Mouse (Mus musculus) 3T3-L1 (cell line): ENCODE data around the gene Fzd4.
A peak's percentile ranks its signal among the peaks of the same experiment; 100 is the strongest.

Experiments used
- DNase-seq: peaks from one replicate; pipeline ENCODE4 v3.0.0-alpha.2; 2015; ENCODE audit warnings: low read depth, low spot score

The Fzd4 gene

DNA sequence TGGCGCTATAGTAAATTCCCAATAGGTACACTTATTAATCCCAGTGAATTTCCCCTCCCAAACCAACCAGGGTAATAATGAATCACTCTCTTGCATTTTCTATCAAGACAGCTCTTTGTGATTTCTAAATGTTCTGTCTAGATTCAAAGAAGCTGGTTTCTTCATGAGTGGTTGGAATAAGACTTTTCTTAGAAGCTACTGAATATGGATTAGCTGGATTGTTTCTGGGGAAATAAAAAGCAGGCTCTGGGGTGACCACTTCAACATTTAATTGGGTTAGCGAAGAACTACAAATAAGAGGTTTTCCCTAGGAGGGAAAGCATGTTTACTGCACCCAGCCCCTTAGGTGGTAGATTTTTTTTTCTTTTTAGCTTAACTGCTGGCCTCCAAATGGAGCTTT is 3.4 kb upstream of the Fzd4 start:
- DNase-seq = no peak

DNA sequence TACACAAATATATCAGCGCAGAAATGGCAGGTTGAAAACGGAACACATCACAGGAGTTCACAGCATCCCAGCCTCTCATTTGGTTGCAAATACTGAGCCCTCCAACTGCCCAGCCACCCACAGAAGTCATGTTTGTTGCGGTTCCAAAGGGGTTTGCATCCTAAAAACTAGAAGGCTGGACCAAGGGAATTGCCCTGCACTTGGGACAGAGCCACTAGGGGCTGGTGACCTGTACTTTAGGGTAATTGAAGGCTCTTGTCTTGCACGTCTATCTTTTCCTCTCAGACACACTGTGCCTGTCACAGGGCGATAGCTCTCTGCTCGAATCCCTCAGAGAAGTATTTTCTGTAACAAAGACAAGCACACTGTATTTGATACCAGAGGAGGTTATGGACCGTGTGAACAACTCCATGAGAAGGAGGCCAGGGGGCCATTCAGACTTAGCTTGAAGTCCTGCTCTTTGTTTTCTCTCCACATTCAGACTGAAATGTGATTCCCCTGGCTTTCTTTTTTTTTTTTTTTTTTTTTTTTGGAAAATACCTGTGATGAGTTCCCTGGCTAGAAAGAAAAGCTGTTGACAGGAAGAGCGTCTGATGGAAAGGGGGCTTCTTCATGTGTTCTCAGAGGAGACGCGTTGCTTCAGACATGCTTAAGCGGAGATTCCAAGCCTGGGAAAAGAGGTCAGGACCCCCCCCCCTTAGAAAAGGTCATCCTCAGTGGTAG is 2.9 kb upstream of the Fzd4 start:
- DNase-seq = no peak

DNA sequence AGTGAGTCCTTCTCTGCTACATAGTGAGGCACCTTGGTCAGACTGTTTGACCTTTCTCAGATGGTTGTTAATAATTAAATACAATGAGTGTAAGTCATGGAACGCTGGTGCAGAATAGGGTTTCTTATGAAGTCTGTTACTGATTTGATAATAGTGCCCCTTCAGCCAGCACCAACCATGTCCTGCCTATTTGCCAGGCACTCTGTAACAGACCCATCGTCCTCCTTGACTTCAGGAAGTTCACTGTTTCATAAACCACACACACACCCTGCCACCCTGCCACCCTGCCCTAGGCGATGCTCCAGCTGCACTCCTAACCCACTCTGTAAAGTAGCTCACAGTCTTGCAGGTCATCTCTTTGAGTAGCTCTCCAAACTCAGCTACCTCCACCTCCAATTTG is 2.2 kb upstream of the Fzd4 start:
- no peak for DNase-seq

DNA sequence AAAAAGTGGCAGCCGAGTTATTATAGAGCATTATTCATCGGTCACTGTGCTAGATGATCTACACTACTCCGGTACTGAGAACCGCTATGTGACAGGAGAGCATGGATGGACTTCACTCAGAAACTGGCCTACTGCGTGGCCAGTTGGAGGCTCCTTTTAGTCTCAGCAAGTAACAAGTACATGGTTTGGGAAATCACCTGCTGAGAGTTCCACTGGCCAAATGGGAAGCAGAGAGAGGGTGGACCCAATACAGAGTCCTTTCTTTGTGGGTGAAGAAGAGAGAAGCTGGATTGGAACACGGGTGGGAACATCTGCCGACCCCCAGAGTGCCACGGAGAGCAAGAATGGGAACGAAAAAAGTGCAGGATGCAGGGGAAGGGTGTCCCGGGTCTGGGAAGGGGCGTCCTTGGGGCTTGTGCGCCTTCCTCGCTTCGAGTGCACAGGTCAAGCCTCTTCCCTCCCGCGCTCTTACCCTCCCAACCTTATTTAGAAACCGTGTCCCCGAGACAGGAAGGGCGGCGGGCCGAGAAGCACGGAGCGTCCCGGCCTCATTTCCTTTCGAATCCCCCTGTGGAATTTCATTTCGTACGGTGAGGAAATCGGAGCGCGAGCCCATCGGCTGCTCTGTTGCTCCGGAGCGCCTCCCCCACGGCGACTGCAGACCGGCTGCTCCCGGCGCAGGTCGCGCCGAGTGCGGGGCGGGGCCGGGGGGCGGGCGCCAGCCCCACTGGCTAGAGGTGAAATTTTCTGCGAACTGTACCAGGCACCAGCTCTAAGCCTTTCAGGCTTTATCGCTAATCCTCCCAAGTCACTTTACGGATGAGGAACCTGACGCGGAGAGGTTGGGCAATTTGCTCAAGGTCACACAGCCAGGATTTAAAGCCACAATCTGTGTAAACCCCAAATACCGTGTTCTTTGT is 842 bp upstream of the Fzd4 start:
- peak; percentile 29 for DNase-seq

DNA sequence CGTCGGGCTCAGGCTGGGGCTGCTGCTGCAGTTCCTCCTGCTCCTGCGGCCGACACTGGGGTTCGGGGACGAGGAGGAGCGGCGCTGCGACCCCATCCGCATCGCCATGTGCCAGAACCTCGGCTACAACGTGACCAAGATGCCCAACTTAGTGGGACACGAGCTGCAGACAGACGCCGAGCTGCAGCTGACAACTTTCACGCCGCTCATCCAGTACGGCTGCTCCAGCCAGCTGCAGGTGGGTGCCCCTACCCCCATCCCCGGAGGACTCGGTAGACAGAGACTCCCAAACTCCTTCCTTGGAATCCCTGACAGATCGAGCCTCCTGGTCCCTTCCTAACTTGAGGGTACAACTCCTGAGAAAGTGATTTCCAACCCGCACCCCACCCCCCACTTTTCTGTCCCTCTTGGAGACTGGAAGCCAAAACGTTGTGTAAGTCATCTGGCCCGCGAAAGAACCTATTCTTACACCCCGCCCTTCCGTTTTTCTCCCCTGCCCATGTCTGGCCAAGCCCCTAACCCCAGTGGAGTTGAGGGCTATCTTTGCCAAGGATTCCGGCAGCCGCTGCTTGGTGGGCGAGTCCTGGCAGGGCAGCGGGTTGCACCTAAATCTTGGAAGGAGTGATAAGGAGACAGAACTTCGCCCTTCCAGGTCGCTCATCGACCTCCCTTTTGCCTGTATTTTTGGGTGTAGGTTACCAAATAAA is 732 bp downstream of the Fzd4 start:
- no peak for DNase-seq

DNA sequence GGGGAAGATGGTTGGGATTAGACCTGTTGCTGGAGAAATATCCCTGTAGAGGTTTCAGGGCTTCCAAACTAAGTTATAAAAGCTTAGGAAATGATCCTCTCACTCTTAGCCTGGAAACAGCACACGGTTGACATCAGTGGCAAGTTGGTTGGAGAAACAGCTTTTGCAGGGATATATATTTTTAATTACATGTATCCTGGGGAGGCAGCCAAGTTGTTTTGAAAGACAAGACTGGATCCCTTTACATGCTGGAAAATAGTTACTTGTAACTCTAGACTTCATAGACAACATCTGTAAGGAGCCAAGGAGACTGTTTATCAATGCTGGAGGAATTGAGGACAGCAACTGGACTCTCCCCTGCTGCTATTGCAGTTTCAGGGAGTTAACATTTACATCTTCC is 1.9 kb downstream of the Fzd4 start:
- DNase-seq = peak; percentile 16

DNA sequence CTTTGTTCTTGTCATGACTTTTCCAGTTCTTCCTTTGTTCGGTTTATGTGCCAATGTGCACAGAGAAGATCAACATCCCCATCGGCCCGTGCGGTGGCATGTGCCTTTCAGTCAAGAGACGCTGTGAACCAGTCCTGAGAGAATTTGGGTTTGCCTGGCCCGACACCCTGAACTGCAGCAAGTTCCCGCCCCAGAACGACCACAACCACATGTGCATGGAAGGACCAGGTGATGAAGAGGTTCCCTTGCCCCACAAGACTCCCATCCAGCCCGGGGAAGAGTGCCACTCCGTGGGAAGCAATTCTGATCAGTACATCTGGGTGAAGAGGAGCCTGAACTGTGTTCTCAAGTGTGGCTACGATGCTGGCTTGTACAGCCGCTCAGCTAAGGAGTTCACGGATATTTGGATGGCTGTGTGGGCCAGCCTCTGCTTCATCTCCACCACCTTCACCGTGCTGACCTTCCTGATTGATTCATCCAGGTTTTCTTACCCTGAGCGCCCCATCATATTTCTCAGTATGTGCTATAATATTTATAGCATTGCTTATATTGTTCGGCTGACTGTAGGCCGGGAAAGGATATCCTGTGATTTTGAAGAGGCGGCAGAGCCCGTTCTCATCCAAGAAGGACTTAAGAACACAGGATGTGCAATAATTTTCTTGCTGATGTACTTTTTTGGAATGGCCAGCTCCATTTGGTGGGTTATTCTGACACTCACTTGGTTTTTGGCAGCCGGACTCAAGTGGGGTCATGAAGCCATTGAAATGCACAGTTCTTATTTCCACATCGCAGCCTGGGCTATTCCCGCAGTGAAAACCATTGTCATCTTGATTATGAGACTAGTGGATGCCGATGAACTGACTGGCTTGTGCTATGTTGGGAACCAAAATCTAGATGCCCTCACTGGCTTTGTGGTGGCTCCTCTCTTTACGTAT is 3.1 kb downstream of the Fzd4 start:
- no peak for DNase-seq

DNA sequence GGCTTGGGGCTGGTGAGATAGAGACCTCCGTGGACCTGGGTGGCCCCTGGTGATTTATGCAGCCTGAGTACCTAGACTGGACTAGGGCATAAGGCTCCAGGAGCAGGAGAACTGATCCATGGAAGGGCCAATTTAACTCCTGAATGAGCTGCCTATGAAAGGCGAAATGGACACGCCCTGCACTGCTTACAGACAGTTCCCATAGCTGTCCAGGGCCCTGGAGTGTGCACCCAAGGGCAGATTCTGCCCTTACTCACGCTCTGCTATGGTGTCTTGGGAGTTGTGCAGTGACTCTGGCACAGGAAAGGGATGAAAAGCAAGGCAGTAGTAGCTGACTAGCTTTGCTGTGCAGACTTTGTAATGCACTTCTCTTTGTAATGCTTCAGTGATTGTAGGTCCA is 6.1 kb downstream of the Fzd4 start:
- DNase-seq = no peak

DNA sequence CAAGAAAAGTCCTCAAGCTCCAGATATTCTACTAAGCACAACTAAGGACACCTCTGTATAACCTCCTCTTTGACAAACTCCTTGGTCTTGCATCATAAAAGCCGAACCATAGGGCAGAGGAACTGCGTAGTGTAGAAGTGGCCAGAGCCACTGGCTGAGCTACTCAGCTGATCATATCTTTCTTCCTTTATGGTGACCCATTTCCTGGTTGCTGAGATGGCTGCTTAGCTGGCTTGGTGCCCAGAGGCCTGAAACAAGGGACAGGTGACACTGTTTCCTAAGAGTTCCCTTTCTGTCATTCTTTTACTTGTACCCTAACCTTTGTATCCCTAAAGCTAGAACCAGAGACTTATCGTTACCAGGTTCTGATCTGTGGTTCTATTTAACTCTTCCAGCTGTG is 7.2 kb downstream of the Fzd4 start:
- DNase-seq = no peak

DNA sequence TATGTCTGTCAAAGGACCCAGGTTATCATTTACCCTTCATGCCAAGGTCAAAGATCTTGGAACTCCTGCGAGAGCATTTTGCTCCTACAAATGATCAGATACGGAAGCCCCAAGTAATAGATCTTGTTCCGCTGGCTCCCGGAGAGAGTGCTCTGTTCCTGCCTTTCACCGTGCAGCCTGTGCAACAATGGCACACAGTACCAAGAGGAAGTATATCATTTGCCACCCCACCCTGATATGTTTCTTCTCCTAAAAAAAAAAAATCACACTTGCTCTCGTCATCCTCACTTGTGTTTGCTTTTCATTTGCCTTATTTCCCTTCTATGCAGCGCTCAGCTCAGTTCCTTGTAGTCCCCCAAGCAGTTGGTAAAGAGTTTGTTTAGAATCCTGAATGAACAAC is 7.9 kb downstream of the Fzd4 start:
- DNase-seq = no peak

DNA sequence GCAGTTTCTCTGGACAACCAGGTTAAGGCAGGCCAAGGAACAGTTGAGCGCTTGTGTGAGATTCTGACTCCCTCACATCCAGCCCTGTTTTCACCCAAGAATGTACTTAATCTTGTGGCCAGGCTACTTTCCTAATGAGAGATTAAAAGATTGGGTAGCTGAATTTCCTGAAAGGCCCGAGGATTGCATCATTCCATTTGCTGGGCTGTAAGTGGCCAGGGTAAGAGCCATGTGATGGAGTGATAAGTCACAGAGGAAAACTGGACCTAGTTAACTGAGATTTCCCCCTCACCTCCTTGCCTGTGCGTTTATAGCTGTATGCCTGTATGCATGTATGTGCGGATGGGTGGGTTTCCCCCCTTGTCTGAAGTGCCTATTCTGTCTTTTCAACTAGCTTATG is 11.9 kb downstream of the Fzd4 start:
- DNase-seq = peak; percentile 66

DNA sequence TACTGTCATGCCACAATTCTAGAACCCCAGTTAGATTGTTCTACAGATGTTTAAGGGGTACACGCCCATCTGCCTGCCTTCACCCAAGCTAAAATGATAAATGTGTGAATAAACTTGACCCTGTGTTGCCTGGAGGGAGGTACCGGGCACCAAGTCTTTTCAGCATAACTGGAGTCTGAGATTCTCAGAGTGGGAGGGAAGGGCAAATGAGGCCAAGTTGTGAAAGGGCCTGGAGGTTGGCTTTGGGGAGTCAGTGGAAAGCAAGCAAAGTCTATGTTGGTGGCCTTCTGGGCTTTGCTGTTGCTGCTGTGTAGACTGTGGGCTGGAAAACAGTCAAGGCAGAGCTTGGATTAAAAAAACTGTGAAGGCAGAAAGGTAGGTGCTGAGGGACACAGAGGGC is 13.6 kb downstream of the Fzd4 start:
- no peak for DNase-seq

DNA sequence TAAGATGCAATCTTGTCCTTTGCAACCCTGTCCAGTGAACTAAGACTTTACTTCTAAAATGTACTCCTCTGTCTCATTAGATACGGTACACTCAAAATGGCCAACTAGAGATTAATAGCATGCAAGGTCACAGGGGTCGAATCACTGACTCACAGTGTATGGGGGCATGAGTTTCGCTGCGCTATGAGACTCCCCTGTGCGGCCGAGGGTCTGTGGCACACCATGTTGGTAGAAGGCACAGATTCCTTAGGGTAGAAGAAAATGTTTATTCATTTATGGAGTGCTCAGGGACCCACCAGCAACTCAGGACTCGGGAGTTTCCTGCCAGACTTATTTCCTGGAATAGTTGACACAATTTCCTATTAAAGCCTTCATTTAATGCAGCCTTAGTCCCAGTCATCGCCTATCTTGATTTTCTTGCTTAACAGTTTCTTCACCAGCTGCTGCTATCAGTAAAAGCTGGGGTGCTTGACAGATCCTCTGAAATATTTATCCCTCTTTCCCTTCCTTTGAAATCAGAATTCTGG is 14.0 kb downstream of the Fzd4 start:
- no peak for DNase-seq

DNA sequence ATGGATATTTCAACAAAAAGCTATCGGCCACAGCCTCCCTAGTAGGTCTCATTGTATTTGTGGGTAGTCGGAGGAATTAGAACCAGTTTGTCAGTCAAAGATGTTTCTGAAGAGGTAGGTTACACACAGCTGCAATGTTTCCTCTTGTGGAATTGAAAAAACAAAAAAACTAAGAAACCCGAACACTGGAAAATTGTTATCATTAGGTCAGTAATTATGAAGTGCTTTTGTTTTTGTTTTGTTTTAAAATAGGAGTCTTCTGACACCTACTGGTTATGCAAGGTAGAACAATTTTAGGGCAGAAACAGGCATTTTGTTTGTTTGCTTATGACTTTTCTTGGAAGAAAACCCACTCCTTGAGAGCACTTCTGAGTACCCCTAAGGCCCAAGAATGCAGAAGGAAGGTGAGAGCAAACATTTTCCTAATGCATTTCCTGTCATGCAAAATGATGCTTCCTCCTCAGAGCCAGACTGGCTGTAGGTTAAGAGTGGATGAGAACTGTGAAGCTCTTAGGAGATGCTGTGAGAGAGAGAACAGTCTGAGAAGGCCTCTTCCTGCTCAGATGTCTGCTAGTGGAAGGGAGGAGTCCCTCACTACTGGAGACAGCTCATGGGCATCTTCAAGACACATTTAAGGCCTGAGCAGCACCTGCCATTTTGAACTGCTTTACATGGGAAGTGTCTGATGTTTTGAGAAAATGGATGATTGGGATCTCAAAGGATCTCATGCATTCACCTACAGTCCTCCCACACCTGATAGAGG is 14.9 kb downstream of the Fzd4 start:
- peak; percentile 56 for DNase-seq

DNA sequence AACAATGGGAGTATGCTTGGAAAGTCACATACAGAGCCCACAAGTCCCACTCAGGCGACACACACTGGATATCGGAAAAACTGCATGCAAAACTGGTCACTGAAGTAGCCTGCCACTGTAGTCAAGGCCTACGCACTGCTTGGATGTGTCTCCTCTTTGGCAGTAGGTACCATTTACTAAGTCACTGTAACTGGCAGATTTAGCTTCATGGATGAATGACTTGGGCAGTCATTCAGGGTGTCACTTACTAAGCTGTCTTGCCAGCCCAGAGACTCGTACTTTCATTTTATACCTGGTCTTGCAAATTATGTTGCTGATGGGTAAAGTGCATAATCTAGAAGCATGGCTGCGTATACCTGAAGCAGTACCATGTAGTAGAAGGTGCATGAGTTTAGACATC is 17.1 kb downstream of the Fzd4 start:
- DNase-seq = no peak

DNA sequence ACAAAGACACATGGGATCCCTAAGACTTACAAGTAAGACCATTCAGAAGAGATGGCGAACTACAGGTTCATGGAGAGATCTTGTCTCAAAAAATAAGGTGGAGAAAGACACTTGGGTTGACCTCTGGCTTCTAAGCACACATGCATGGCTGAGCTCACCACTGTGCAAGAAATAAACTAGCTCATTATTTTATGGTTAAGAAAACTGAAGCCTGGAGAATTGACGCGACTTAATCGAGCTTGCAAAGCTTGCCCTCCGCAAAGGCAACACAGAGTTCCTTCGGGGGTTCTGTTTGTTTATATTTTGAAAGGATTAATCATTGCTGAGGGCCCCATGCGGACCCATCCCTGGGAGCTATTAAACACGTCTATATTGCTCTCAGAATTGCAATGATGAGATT is 18.5 kb downstream of the Fzd4 start:
- no peak for DNase-seq

DNA sequence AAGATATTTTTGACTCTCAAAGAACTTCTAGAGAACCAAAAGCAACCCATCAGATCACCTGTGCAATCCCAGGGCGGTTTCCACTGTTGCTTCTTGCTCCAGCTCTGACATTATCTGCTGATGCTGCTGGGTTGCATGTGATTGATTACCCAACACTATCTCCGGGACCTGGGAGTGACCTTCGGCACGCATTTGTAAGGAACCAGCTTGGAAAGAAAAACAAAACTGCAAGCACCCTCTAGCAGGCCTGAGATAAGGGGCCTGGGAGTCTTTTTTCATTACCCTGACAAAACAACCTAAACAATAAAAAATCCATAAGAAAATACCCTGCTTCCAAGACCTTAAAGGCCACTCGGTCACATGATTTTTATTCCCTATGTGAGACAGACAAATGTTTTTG is 19.0 kb downstream of the Fzd4 start:
- no peak for DNase-seq

DNA sequence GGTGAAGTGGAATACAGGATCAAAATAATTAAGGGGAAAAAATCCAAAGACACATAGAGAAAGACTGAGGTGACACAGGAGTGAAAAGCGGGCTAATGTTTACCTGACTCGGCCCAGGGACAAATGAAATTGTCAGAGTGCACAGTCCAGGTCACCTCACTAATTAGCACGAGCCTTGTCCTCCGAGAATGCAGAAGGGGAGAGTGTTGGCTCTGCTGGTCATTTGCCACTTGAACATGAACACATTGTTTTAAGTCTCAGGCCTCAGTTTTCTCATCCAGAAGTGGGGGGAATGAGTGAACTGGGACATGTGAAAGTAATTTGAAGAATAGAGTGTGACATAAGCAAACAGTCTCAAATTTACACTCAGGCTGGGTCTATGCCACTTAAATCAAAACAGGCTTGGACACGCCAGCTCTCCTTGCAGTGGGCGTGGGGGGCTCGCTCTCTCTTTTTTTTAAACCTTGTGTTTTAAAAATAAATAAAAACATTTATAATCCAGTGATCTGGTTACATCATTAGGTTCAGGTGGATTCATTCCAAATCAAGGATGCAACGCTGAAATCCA is 19.6 kb downstream of the Fzd4 start:
- DNase-seq = no peak

DNA sequence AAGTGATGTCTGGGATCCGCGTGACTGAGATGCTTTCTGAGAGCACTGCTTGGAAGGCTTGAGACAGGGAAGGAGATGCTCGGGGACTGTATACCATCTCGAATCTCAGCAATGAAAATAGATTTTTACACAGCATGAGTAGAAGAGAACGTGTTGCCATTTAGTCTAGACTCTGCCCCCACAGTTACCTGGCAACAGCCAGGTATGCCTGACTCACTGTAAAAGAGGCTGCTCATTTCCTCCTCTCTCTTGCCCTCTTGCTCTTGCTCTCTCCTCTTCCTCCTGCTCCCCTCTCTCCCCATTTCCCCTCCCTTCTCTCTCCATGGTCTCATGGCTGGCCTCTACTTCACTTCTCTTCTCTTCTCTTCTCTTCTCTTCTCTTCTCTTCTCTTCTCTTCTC is 20.5 kb downstream of the Fzd4 start:
- DNase-seq = no peak
